Mouse (Mus musculus) ES-E14 (cell line): Measurements from ENCODE around the gene Zg16. TPM values are rescaled to one million over a fixed set of nuclear protein-coding genes. Genes with fewer than 3 reads are reported as not detected.

Source experiments
- DNase-seq: peaks from one replicate; pipeline ENCODE4 v3.0.0-alpha.2; 2013; ENCODE audit warnings: low read depth, low spot score
- H3K27ac ChIP-seq: 2 replicates; pipeline ENCODE4 v1.5.1; 2012; ENCODE audit warnings: low read depth, mild to moderate bottlenecking, low read length, moderate library complexity, mixed read lengths; ENCODE audit not compliant: poor library complexity, insufficient read depth, severe bottlenecking
- H3K36me3 ChIP-seq: 2 replicates; pipeline ENCODE4 v1.6.1; 2012; ENCODE audit warnings: mild to moderate bottlenecking, low read length, moderate library complexity, mixed read lengths; ENCODE audit not compliant: control insufficient read depth, poor library complexity, insufficient read depth, severe bottlenecking
- H3K4me1 ChIP-seq, 2 experiments: fragments of 150-350 bp in 1 of 2; sonication (generic) in 1 of 2; 2 replicates each; pipeline ENCODE4 v1.6.1; 2012; ENCODE audit warnings: low read length in 2 of 2, mild to moderate bottlenecking in 1 of 2, mixed read lengths in 1 of 2; ENCODE audit not compliant: control insufficient read depth in 2 of 2, insufficient read depth in 2 of 2, poor library complexity in 1 of 2
- H3K4me3 ChIP-seq, 2 experiments: fragments of 150-350 bp in 1 of 2; sonication (generic) in 1 of 2; 2 replicates each; pipeline ENCODE4 v1.5.1; 2012; ENCODE audit warnings: low read length in 2 of 2, low read depth in 1 of 2, mild to moderate bottlenecking in 1 of 2, mixed read lengths in 1 of 2; ENCODE audit not compliant: insufficient read depth in 1 of 2, poor library complexity in 1 of 2, severe bottlenecking in 1 of 2
- H3K9ac ChIP-seq: 2 replicates; pipeline ENCODE4 v1.6.1; 2012; ENCODE audit warnings: low read depth, mild to moderate bottlenecking, low read length, mixed read lengths; ENCODE audit not compliant: poor library complexity, insufficient read depth, severe bottlenecking
- H3K9me3 ChIP-seq: fragments of 150-350 bp; sonication (generic); 2 replicates; pipeline ENCODE4 v1.6.1; 2012; ENCODE audit warnings: low read depth, mild to moderate bottlenecking, low read length; ENCODE audit not compliant: control insufficient read depth, insufficient read depth
- CHD2 ChIP-seq: IDR thresholded peaks from 2 replicates; pipeline ENCODE4 v1.6.1; 2014; ENCODE audit warnings: mild to moderate bottlenecking, low read depth, low read length, inconsistent platforms
- HCFC1 ChIP-seq: IDR thresholded peaks from 2 replicates; pipeline ENCODE4 v1.6.1; 2012; ENCODE audit warnings: low read length, inconsistent platforms, borderline replicate concordance; ENCODE audit not compliant: insufficient read depth
- MAFK ChIP-seq: IDR thresholded peaks from 2 replicates; pipeline ENCODE4 v1.6.1; 2014; ENCODE audit warnings: mild to moderate bottlenecking, low read depth, low read length, inconsistent platforms; ENCODE audit not compliant: insufficient read depth
- ZC3H11A ChIP-seq: IDR thresholded peaks from 2 replicates; pipeline ENCODE4 v1.6.1; 2012; ENCODE audit warnings: low read depth, mild to moderate bottlenecking, inconsistent platforms, low read length, borderline replicate concordance
- ZNF384 ChIP-seq: IDR thresholded peaks from 2 replicates; pipeline ENCODE4 v1.6.1; 2012; ENCODE audit warnings: low read depth, low read length, inconsistent platforms
- in situ Hi-C, 2 experiments: fragments of 600-800 bp; cut with MboI; formaldehyde crosslinking; loops; one replicate each; pipeline ENCODE4 v1.15.1; 2025; ENCODE audit warnings: low sequenced_read_pairs in 2 of 2, inconsistent platforms in 1 of 2; ENCODE audit not compliant: unreplicated experiment in 2 of 2
- total RNA-seq: library from RNA; depleted of rRNA; stranded (reverse); fragments of 300-350 nt; gene quantifications from 2 replicates; pipeline ENCODE4 v1.2.3, GENCODE M21; 2012

Gene Zg16
- total RNA-seq, 1 experiment = not detected

DNA sequence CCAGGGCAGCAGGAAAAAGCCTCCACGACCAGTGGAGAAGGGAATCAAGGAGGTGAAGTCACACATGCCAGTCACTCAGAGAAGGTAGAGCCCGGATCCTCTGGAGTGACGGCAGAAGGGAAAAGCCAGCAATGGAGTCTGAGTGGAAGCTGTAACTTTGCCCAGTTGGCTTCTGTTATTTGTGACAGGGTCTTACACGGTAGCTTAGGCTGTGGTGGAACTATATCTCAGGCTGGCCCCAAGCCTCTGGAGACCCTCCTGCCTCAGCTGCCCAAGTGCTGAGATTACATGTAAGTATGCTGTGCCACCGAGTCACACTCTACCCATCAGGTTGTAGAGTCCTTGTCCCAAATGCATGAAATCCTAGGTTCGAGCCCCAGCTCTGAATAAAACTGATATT, 73.7 kb downstream of the Zg16 start:
- in situ Hi-C loops = no loop called here
- peaks cover 2 to 14% of the 10 kb centered on the region in 2 experiments; a peak in 3 of 4 replicates for H3K4me1 ChIP-seq
- TF ChIP-seq MAFK = no peak
- no peak for TF ChIP-seq HCFC1
- TF ChIP-seq ZNF384 = no peak
- no peak for TF ChIP-seq ZC3H11A
- TF ChIP-seq CHD2 = no peak
- H3K9ac ChIP-seq = no peak overlapping the region; the same call in 1 of the 2 replicates
- no peak overlapping the region for H3K27ac ChIP-seq
- peaks cover 12% of the 10 kb centered on the region for H3K36me3 ChIP-seq
- DNase-seq = no peak
- H3K4me3 ChIP-seq = no peak overlapping the region
- no peaks in the 10 kb centered on the region for H3K9me3 ChIP-seq

DNA sequence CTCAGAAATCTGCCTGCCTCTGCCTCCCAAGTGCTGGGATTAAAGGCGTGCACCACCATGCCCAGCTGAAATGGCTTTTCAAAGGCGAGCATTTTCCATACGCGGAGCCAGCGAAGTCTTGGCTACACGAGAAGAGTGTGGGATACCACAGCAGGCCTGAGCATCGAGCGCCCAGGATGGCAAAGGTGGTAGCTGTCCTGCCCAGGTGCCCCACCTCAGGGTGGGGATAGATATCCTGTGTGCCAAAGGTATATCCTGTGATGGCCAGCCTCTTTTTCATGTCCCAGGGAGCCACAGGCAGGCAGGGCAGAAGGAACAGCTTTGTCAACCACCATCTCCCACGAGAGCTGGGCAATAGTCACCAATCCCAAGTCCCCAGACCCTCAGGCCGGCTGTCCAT, 74.3 kb downstream of the Zg16 start:
- Histone ChIP-seq H3K4me3 (no peak overlapping the region), H3K36me3 (peaks cover 12% of the 10 kb centered on the region), H3K27ac (no peak overlapping the region), H3K9me3 (no peaks in the 10 kb centered on the region), H3K4me1 (peaks cover 2 to 18% of the 10 kb centered on the region in 2 experiments; a peak in 3 of 4 replicates), H3K9ac (no peak overlapping the region)
- DNase-seq = no peak
- TF ChIP-seq HCFC1 (no peak), ZC3H11A (no peak), ZNF384 (no peak), CHD2 (no peak), MAFK (no peak)
- in situ Hi-C loops = no loop called here

GRCm38 (mm10) chr7:127012374-127012773, 74.8 kb downstream of the Zg16 start:
- in situ Hi-C loops = no loop called here
- H3K9me3 ChIP-seq = no peaks in the 10 kb centered on the region
- peaks cover 2 to 21% of the 10 kb centered on the region in 2 experiments; a peak in 3 of 4 replicates for H3K4me1 ChIP-seq
- no peak overlapping the region for H3K4me3 ChIP-seq
- H3K36me3 ChIP-seq = peaks cover 12% of the 10 kb centered on the region
- TF ChIP-seq HCFC1 (no peak), ZNF384 (no peak), CHD2 (no peak), MAFK (no peak), ZC3H11A (no peak)
- no peak for DNase-seq
- no peak overlapping the region for H3K9ac ChIP-seq
- no peak overlapping the region for H3K27ac ChIP-seq

- in situ Hi-C loops = no loop called here
- peaks cover 12% of the 10 kb centered on the region for H3K36me3 ChIP-seq
- TF ChIP-seq HCFC1 = no peak
- no peak for TF ChIP-seq ZNF384
- no peak for TF ChIP-seq ZC3H11A
- TF ChIP-seq CHD2 = no peak
- no peak for TF ChIP-seq MAFK
- H3K4me3 ChIP-seq = no peak overlapping the region
- no peak overlapping the region for H3K27ac ChIP-seq
- no peaks in the 10 kb centered on the region for H3K9me3 ChIP-seq
- peaks cover 2 to 23% of the 10 kb centered on the region in 2 experiments; a peak in 3 of 4 replicates for H3K4me1 ChIP-seq
- H3K9ac ChIP-seq = no peak overlapping the region
- DNase-seq = no peak
Measured at GRCm38 (mm10) chr7:127011717-127012116, 75.4 kb downstream of the Zg16 start.

DNA sequence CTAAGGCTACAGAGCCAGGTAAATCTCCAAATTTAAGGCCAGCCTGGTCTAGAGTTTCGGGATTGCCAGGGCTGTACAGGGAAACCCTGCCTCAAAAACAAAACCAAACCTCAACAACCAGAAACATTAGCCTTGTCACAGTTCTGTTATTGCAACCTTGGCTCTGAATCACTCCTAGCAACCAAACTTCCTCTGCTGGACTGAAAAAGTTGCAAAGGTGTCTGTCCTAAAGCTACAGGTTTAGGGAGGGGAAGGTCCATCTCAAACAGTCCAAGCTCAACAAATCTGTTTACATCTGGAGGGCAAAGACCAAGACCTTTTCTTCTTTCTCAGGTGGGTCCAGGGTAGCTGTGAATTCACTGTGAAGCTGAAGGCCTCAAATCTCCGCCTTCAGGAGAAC, 76.1 kb downstream of the Zg16 start:
- Histone ChIP-seq H3K9me3 (no peaks in the 10 kb centered on the region), H3K9ac (no peak overlapping the region), H3K4me1 (peaks cover 2 to 23% of the 10 kb centered on the region in 2 experiments; a peak in 3 of 4 replicates), H3K27ac (no peak overlapping the region), H3K36me3 (peaks cover 12% of the 10 kb centered on the region), H3K4me3 (no peak overlapping the region)
- in situ Hi-C loops = no loop called here
- no peak for DNase-seq
- TF ChIP-seq MAFK (no peak), ZNF384 (no peak), ZC3H11A (no peak), CHD2 (no peak), HCFC1 (no peak)
